Mouse (Mus musculus): ENCODE measurements at regions not wholly inside any gene's neighbourhood (a gene's known extent, or its start where the extent isn't known, plus 50 kb on each side); places are given as distances from the start of the nearest gene placed in this dataset.

DNA sequence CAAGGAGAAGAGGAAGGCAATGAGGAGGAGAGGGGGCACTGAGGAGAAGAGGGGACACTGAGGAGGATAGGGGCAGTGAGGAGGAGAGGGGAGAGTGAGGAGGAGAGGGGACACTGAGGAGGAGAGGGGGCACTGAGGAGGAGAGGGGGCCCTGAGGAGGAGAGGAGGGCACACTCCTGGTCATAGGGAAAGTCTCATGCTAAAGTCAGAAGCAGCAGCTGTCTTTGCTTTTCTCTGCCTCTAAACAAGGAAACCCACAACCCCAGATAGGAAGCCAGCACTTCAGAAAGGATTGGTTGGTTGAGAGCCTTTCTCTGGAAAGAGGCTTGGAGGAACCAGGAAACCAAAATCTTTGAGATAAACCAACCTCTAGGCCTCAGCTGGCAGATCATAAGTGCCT lies 94.3 kb upstream of the Pgrmc2 start:
- DNase-seq (ENCODE audit: low spot score) = no peak

DNA sequence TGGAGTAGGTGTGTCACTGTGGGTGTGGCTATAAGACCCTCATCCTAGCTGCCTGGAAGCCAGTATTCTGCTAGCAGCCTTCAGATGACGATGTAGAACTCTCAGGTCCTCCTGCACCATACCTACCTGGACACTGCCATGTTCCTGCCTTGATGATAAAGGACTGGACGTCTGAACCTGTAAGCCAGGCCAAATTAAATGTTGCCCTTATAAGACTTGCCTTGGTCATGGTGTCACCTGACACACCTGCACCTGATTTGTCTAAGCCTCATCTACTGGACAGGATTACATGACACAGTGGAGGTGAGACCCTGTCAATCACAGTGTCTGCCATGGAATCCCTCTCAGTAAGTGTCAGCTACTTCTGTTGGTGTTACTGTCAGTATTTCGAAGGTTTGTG lies 92.5 kb upstream of the Pgrmc2 start:
- DNase-seq (ENCODE audit: low spot score) = no peak

DNA sequence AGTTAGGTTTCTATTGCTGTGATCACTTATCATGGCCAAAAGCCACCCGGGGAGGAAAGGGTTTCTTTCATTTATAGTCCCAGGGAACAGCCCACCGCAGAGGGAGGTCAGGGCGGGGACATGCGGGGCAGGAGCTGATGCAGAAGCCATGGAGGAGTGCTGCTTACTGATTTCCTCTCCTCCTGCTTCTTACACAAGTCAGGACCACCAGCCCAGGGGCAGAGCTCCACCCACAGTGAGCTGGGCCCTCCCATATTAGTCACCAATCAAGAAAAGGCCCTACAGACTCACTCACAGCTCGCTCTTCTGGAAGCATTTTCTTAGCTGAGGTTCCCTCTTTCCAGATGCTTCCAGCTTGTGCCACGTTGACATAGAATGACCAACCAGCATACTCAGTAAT lies 90.7 kb upstream of the Pgrmc2 start:
- DNase-seq (ENCODE audit: low spot score) = no peak

DNA sequence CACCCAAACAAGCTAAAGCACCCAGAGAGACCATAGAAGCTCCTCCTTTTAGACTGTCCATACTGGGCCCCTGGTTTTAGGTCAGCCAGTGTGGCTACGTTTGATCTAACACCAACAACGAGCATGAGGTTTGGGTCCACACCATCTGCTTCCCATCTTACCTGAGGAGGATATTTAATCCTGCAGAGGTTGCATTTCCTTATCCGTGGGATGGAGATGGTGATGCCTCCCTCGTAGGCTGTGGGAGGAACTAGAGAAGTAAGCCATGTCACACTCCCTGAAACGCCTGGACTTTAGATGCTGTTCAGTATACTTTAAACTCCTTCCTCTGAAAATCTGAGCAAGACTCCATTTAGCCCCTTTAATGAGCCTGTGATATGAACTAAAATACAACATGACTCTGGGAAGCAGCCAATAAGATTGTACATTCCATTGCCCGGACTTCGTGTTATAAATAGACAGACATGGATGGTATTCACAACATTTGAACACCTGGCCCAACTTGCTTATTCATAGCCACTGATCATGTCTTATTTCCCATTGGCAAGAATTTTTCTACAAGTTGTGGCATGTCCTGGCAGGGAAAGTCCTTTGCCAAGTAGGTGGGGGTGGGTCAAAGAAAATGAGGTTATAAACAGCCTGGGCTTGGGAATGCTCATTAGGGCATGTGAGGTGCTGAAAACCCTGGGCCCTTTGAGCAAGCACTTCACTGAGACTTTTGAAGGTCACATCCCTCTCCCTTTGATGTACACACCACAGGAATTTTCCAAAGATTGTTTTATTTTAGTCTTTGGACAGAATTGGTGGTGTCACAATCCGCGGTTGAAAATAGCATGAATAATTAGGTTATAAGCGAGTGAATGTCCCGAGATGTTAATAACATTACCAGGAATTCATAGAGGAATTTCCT lies 89.7 kb upstream of the Pgrmc2 start:
- DNase-seq (ENCODE audit: low spot score) = no peak

DNA sequence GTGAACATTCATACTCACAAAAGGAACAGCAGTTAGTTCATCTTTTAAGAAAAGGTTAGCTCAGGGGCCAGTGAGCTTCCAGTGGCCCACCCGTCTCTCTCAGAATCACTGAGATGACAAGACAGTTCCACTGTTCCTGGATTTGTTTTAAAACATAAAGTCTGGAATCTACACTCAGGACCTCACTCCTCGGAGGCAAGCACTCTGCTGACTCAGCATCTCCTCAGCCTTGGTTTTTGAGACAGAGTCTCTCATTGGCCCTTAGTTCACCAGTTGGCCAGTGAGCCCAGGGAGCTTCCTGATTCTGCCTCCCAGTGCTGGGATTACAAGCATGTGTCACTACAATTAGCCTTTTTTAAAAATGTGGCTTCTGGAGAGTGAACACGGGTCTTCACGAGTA lies 88.9 kb upstream of the Pgrmc2 start:
- no peak for DNase-seq (ENCODE audit: low spot score)

DNA sequence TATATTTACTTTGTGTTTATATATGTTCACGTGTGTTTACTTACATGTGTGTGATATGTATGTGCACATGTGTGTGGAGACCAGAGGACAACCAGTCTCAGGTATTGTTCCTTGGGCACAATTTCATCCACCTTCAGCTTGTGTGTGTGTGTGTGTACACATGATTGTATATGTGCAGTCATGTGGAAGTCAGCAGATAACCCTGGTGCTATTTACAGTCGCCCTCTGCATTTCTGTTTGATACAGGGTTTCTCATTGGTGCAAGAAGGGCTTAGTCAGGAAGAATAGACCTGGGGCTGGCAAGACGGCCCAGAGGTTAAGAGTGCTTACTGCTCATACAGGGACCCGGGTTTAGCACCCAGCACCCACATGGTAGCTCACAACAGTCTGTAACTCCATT lies 88.5 kb upstream of the Pgrmc2 start:
- DNase-seq (ENCODE audit: low spot score) = no peak

DNA sequence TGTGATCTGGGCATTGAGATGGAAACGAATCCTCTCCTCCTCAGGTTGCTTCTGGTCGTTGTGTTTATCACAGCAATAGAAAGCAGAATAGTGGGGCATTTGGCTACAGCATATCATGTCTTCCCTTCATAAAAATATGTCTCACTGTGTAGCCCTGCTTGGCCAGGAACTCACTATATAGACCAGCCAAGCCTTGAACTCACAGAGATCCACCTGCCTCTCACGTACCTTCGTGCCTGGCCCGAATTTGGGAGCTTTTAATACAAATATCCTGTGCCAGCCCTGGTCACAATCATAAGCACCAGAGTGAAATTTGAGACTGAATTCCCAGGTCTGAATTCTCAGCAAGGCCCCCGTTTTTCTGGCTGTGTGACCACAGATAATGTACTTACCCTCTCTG lies 87.7 kb upstream of the Pgrmc2 start:
- no peak for DNase-seq (ENCODE audit: low spot score)

DNA sequence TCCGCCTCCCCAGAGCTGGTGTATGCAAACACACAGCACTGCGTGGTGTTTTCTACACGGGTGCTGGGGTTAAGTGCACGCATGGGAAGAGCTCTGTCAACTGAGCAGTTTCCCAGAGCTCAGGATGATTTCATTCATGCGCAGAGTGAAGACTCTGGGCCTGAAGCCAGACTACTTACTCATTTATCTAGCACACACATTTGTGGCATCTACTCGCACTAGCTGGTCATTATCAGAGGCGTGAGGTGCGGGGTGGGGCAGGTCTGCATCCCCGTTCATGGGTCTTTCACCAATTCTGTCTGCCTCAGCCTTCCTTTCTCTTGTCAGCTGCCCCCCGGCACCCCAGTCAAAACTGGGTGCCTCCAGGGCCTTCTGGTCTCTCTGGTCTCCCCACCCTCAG lies 86.6 kb upstream of the Pgrmc2 start:
- DNase-seq (ENCODE audit: low spot score) = no peak

DNA sequence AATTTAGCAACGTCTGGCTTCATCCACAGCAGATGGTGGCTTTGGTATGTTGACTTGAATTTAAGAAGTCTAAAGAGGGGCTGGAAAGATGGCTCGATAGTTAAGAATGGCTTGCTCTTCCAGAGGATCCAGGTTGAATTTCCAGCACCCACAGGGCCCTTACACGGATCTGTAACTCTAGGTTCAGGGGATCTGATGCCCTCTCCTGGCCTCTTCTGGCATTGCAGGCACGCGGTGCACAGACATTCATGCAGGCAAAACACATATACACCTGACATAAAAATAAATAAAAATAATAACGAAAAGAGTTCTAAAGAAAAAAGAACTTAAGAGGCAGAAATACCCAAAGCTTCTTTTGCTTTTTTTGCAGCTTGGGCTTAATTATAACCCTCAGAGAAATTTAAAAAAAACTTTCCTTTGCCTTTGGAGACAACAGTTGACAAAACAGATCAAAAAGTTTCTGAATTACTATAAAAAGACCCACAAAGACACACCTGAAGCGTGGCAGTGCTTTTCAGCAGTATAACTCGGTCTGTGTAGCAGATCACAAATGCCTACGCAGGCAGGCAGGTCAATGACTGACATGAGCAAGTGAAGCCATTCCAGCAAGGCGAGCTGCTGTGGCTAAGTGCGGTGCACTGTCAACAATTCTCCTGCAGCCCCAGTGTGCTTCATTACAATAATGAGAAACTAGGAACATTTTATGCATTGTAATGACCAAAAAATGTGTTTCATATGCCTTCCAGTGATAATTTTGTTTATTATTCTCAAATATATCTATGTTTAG lies 85.5 kb upstream of the Pgrmc2 start:
- no peak for DNase-seq (ENCODE audit: low spot score)

DNA sequence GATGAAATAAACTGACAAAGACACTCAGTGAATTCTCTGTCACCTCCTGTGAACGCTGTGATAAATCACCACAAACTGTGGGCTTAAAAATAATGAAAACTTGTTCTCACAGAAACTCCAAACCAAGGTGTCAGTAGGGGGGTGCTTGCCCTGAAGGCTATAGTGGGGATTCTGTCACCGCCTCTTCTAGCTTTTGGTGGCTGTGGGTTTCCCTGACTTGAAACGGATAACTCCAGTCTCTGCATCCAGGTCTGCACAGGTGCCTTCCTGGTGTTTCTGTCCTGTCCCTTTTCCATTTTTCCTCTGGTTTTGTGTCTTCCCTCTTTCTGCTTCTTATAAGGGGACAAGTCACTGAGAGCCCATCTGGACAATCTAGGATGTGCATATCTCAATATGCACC lies 84.6 kb upstream of the Pgrmc2 start:
- no peak for DNase-seq (ENCODE audit: low spot score)

DNA sequence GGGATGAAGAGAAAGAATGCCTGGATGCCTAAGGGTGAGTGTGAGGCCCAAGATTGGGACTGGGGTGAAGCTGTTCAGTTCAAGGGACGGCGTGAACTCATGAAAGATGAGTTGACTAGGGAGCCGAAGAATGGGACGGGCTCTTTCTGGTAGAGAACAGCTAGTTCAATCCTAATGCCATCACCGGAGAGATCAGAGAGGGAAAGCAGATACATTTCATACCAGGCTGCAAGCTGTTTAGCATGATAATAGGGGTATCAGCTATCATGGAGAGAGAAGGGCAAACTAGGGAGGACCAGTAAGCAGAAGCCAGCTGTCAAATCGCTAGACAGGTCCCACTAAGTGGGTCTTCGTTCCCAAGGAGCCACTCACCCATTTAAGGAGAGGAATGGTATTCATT lies 81.9 kb upstream of the Pgrmc2 start:
- no peak for DNase-seq (ENCODE audit: low spot score)

DNA sequence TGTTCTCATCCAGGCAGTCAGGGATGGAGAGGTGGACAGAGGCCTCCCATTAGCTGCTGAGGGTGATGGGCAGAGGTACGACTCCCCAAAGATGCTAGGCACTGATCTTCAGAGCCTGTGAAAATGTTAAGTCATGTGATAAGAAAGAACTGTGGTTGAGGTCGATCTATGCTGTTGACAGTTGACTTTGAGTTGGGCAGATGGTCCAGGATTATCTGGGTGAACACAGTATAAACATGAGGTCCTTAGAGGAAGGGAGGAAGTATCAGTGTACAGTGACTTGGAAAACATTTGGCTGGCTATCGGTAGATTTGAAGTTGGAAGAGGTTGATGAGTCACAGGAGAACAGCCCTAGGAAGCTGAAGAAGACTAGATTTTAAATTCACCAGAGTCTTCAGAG lies 80.9 kb upstream of the Pgrmc2 start:
- DNase-seq (ENCODE audit: low spot score) = no peak

DNA sequence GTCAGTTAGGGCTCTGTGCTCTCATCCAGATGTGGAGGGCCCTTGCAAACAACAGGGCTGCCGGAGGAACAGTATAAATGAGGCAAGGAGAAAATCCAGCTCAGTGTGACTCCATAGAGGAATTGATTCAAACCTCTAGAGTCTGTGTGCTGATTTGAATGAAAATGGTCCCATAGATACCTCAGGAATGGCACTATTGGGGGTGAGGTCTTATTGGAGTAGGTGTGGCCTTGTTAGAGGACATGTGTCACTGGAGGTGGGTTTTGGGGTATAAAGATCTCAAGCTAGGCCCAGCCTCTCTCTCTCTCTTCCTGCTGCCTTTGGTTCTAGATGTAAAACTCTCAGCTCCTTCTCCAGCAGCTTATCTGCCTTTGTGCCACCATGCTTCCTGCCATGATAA lies 79.7 kb upstream of the Pgrmc2 start:
- no peak for DNase-seq (ENCODE audit: low spot score)

DNA sequence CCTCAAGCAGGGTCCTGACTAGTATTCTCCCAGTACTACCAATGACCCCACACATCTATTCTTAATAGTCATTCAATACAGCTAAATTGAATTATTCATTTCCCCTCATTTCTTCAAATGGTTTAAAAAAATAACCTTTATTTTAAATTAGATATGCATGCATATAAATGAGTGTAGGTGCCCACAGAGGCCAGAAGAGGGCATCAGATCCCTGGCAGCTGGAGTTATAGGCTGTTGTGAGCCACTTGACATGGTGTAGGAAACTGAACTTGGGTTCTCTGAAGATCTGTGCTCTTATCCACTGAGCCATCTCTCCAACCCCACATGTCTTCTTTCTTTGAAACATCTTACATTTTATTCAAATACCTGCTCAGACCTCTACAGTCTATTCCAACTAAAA lies 77.8 kb upstream of the Pgrmc2 start:
- no peak for DNase-seq (ENCODE audit: low spot score)

DNA sequence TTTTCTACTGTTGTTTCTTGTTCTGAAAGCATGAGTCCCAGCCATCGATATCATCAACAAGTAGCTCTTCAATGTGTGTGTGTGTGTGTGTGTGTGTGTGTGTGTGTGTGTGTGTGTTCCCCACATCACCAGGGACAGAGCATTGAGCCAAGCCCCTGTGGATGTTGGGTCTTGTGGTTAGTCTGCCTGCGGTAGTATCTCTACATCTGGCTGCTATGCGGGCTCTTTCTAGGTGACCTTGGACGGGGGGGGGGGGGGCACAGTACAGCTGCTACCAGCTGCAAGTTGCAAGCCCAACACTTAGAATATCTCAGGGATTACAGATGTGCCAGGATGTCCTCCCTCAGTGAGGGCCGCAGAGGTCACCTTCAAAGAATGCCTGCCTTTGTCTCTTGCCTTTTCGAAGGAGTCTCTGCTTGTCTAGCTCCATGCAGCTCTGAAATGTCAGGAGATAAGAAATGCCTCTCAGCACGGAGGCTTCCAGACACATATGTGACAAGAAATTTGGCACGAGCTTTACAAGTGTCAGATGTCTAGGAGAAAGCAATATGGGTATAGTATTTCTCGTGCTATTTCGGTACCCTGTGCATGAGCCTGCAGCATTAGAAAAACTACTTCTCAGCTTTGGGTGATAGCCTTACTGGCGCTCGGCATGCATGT lies 75.6 kb upstream of the Pgrmc2 start:
- no peak for DNase-seq (ENCODE audit: low spot score)

DNA sequence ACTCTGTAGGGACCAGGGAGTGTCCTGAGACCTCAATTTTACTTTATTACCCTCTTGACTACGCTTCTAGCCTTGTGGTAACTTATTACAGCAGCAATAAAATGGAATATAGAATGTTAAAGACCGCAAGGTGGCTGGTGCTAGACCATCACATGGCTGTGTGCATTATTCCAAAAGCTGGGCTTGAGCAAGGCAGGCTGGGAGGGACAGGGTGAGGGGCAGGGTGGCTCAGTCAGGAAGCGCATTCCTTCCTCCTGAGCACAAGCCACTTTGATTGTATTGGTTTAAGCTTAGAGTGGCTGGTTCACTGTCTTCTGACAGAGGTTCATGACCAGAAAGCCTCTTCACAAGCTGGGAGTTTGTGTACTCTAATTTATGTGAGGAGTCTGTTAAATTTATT lies 74.6 kb upstream of the Pgrmc2 start:
- no peak for DNase-seq (ENCODE audit: low spot score)

DNA sequence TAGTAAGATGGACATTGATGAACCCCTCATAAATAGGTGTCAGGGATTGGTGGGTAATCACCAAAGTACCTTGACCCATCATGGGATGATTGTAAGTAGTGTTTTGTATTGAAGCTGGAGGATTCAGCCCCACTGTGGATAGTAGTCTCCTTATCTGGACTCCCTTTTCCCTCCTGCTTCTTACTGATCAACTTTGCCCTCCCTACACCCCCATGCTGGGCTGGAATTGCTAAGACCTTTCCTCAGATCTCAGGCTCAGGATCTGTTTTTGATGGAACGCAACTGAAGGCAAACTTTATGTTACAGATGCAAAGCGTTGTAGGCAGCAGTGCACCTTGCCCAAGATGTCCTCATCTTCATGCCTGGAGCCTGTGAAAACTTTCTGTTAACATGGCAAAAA lies 73.7 kb upstream of the Pgrmc2 start:
- no peak for DNase-seq (ENCODE audit: low spot score)

DNA sequence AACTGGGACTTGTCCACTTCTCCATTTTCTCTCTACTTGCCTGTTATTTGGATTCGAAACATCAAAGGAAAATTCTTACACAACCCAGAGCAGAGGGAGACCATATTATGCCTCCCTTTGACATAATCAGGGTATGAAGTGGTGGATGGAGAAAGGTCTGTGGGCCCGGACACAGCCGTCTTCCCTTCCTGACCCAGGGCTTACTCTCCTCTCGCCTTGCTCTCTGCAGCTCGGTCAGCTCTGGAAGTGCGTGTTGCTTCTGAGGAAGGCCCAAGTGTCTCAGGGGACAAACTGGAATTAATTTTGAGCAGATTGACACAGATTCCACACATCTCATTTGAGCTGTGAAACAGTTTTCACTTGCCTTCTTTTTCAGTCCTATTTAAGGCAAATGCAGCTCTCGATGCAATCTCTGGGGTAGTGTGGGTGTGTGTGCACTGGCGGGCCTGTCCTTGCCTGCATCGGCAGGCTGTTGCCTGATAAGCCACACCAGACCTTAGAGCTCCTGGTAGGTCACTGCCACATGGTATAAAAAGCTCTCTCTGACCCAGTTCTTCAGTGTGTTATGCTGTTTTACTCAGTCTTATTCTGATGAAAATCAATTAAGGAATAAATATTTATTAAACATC lies 72.4 kb upstream of the Pgrmc2 start:
- DNase-seq (ENCODE audit: low spot score) = no peak

DNA sequence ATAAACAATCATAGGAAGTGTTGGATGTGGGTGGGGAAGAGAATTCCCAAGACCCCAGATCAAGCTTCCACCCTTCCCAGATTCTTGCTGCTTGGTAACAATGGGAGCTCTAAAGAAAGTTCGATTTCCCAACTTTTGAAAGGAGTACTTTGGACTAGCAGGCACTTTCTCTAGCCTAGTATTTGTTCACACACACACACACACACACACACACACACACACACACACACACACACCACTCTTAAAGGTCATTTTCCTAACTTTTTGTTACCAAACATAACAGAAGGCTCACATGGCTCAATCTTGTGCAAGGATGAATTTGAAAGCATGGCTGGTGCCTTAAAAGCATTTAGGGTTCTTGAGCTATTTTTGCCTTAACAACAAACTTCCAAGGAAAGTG lies 71.6 kb upstream of the Pgrmc2 start:
- DNase-seq (ENCODE audit: low spot score) = no peak

DNA sequence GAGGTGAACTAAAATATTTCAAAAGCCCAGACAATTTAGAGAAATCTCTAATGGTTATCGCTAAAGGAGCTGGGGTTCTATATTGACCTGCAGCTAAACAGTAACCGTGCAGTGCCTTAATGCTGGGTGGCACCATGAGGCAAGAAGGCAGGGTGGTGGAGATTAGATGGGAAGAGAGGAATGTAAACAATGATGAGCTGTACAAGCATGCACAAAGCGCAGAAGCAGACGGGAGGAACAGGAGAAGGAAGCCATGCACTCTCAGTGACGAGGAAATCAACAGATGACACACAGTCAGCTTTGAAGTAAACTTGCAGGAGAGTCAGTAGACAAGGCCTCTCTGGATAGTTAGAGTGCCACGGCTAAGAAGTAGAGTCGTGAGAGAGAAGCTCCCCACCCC lies 69.1 kb upstream of the Pgrmc2 start:
- DNase-seq (ENCODE audit: low spot score) = no peak

DNA sequence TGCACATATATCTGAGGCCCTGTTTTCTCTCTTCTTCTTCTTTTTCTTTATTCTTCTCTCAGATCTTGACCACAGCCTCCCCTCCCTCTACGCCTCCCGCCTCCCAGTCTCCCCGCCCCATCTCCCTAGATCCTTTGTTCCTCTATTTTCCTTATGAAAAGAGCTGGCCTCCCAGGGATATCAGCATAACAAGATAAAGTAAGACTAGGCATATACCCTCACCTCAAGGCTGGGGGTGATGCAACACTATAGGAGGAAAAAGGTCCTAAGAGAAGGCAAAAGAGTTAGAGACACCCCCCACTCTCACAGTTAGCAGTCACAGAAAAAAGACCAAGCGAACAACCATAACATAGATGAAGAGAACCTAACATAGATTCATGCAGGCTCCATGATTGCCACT lies 57.5 kb upstream of the Pgrmc2 start:
- no peak for DNase-seq (ENCODE audit: low spot score)

DNA sequence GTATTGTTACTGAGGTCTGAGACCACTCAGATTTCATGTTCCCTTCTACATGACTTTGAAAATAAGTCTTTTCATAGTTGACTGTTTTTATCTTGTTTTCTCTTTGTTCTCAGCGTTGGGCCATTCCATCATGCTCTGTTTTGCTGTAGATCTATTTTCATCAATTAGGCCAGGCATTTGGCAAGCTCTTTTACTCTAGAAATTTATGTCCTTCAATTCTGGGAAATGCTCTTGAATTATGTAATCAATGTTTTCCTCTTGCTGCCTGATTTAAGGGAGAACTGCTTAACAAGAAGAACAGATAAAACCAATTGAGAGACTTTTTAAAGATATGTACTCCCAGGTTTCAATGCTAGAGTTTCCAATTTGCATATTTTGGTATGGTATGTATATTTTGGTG lies 55.1 kb upstream of the Pgrmc2 start:
- no peak for DNase-seq (ENCODE audit: low spot score)

DNA sequence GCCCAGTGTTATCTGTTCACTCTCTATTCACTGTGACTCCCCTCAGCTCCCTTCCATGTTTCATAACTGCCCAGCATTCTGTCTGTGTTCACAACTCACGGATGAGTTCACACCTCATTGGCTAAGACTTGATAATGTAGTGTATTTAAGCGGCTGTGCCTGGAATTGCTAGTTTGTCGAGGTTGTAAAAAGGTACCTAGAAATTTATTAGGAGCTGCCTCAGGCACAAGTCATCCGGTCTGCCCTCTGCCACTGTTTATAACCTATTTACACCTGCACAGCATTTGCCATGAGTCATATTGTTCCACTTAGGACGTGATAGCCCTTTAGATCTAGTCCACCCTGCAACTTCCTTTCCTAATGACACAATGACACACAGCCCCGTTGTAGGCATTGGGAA lies 50.0 kb upstream of the Pgrmc2 start:
- no peak for DNase-seq (ENCODE audit: low spot score)
